Mouse (Mus musculus) heart, embryonic 14.5 days (tissue): Measurements from ENCODE around the gene St6gal1. TPM values are rescaled to one million over a fixed set of nuclear protein-coding genes. Genes with fewer than 3 reads are reported as not detected.

Experiments
- ATAC-seq: fragments of 200-750 bp; cut with Nextera tagmentation; 2 replicates; pipeline ENCODE4 v1.8.0; 2017; ENCODE audit warnings: low read depth, moderate TSS enrichment; ENCODE audit not compliant: insufficient number of reproducible peaks, insufficient read depth, low FRiP score
- H3K27ac ChIP-seq, 2 experiments: fragments of 200-500 bp in 1 of 2; fragments of 300-500 bp in 1 of 2; sonication (generic) in 1 of 2; replicated peaks in 1 of 2; 2 replicates each; pipeline ENCODE4 v1.5.1; 2012 to 2014; ENCODE audit warnings: low read depth in 2 of 2, low read length in 2 of 2, control low read depth in 1 of 2, mild to moderate bottlenecking in 1 of 2, mixed read lengths in 1 of 2; ENCODE audit not compliant: control insufficient read depth in 1 of 2, insufficient read depth in 1 of 2
- H3K27me3 ChIP-seq: fragments of 300-500 bp; sonication (generic); 2 replicates; pipeline ENCODE4 v1.6.1; 2014; ENCODE audit warnings: mild to moderate bottlenecking, low read length, control low read depth; ENCODE audit not compliant: control insufficient read depth, insufficient read depth
- H3K36me3 ChIP-seq: fragments of 300-500 bp; sonication (generic); 2 replicates; pipeline ENCODE4 v1.6.1; 2014; ENCODE audit warnings: mild to moderate bottlenecking, control low read depth, low read length, mixed read lengths; ENCODE audit not compliant: control insufficient read depth, insufficient read depth
- H3K4me1 ChIP-seq, 2 experiments: fragments of 200-500 bp in 1 of 2; fragments of 300-500 bp in 1 of 2; sonication (generic) in 1 of 2; 2 replicates each; pipeline ENCODE4 v1.6.1; 2012 to 2014; ENCODE audit warnings: low read length in 2 of 2, control low read depth in 1 of 2, mixed read lengths in 1 of 2; ENCODE audit not compliant: control insufficient read depth in 2 of 2, insufficient read depth in 2 of 2
- H3K4me2 ChIP-seq: fragments of 300-500 bp; sonication (generic); 2 replicates; pipeline ENCODE4 v1.6.1; 2014; ENCODE audit warnings: mild to moderate bottlenecking, low read length
- H3K4me3 ChIP-seq, 2 experiments: fragments of 200-500 bp in 1 of 2; fragments of 300-500 bp in 1 of 2; sonication (generic) in 1 of 2; 2 replicates each; pipeline ENCODE4 v1.5.1; 2012 to 2014; ENCODE audit warnings: low read length in 2 of 2, mild to moderate bottlenecking in 2 of 2, control low read depth in 1 of 2, low read depth in 1 of 2, moderate library complexity in 1 of 2; ENCODE audit not compliant: control insufficient read depth in 1 of 2, insufficient read depth in 1 of 2
- H3K9ac ChIP-seq: fragments of 300-500 bp; sonication (generic); 2 replicates; pipeline ENCODE4 v1.6.1; 2014; ENCODE audit warnings: mild to moderate bottlenecking, low read length
- H3K9me3 ChIP-seq: fragments of 300-500 bp; sonication (generic); 2 replicates; pipeline ENCODE4 v1.6.1; 2016; ENCODE audit warnings: low read length, control low read depth; ENCODE audit not compliant: control insufficient read depth
- WGBS: fragments of 180-500 bp; shearing (Covaris S2); extraction: QIAGEN DNeasy Blood & Tissue Kit; methylation state at CpG from one replicate; pipeline ENCODE4 v1.1.7; 2014; 5-methylcytosine and 5-hydroxymethylcytosine counted together
- polyA plus RNA-seq: library from polyadenylated mRNA; unstranded; fragments of >200 nt; fragmentation: Nextera tagmentation; extraction: Ambion mirVana; gene quantifications from 2 replicates; pipeline ENCODE4 v1.2.1, GENCODE M21; 2014

Gene St6gal1
- polyA plus RNA-seq, 1 experiment from 2014 or later = 16.2 TPM

GRCm38 (mm10) chr16:23299904-23300740 lies 75.6 kb downstream of the St6gal1 start:
- Histone ChIP-seq H3K4me2 (no peak overlapping the region), H3K9me3 (no peaks in the 10 kb centered on the region), H3K4me3 (no peak overlapping the region), H3K27me3 (peaks cover 11% of the 10 kb centered on the region; the same call in 1 of the 2 replicates), H3K4me1 (peaks cover 3 to 10% of the 10 kb centered on the region in 2 experiments; a peak in 2 of 4 replicates), H3K36me3 (no peaks in the 10 kb centered on the region), H3K9ac (no peak overlapping the region), H3K27ac (no peak overlapping the region)
- 81% methylated on average over 7 of the region's 7 CpGs for WGBS
- ATAC-seq = no peak

GRCm38 (mm10) chr16:23301762-23302161 lies 77.2 kb downstream of the St6gal1 start:
- Histone ChIP-seq H3K9me3 (no peaks in the 10 kb centered on the region), H3K27ac (no peak overlapping the region), H3K4me2 (no peak overlapping the region), H3K36me3 (no peaks in the 10 kb centered on the region), H3K4me1 (peaks cover 3% of the 10 kb centered on the region in 2 experiments; a peak in 1 of 4 replicates), H3K4me3 (no peak overlapping the region), H3K27me3 (peaks cover 11% of the 10 kb centered on the region; the same call in 1 of the 2 replicates), H3K9ac (no peak overlapping the region)
- WGBS = 73% methylated on average over 7 of the region's 7 CpGs
- no peak for ATAC-seq

GRCm38 (mm10) chr16:23305830-23306623 lies 81.5 kb downstream of the St6gal1 start:
- Histone ChIP-seq H3K36me3 (no peaks in the 10 kb centered on the region), H3K27me3 (0 out of 2 replicates have a peak, but pooled peaks cover 4% of the 10 kb centered on the region), H3K9ac (no peak overlapping the region), H3K4me1 (peaks cover 5% of the 10 kb centered on the region in 2 experiments; a peak in 3 of 4 replicates), H3K4me2 (no peak overlapping the region), H3K27ac (no peak overlapping the region), H3K9me3 (no peaks in the 10 kb centered on the region), H3K4me3 (no peak overlapping the region)
- ATAC-seq = no peak
- WGBS = 52% methylated on average over 10 of the region's 10 CpGs

- Histone ChIP-seq H3K4me2 (no peak overlapping the region), H3K4me3 (no peak overlapping the region), H3K27ac (no peak overlapping the region), H3K9me3 (no peaks in the 10 kb centered on the region), H3K36me3 (no peaks in the 10 kb centered on the region), H3K9ac (no peak overlapping the region), H3K27me3 (0 out of 2 replicates have a peak, but pooled peaks cover 4% of the 10 kb centered on the region), H3K4me1 (peaks cover 5% of the 10 kb centered on the region in 2 experiments; a peak in 3 of 4 replicates)
- ATAC-seq = no peak
- 65% methylated on average over 12 of the region's 12 CpGs for WGBS
Observed at GRCm38 (mm10) chr16:23307142-23307968, 82.8 kb downstream of the St6gal1 start.

GRCm38 (mm10) chr16:23308012-23308554 lies 83.5 kb downstream of the St6gal1 start:
- H3K9me3 ChIP-seq = no peaks in the 10 kb centered on the region
- no peak overlapping the region for H3K4me2 ChIP-seq
- H3K4me1 ChIP-seq = peaks cover 5% of the 10 kb centered on the region in 2 experiments; a peak in 3 of 4 replicates
- H3K4me3 ChIP-seq = no peak overlapping the region
- no peak for ATAC-seq
- no peaks in the 10 kb centered on the region for H3K36me3 ChIP-seq
- H3K9ac ChIP-seq = no peak overlapping the region
- 22% methylated on average over 4 of the region's 4 CpGs for WGBS
- H3K27me3 ChIP-seq = 0 out of 2 replicates have a peak, but pooled peaks cover 4% of the 10 kb centered on the region
- no peak overlapping the region for H3K27ac ChIP-seq

GRCm38 (mm10) chr16:23309080-23309479 lies 84.5 kb downstream of the St6gal1 start:
- H3K27ac ChIP-seq = no peak overlapping the region
- H3K9ac ChIP-seq = no peak overlapping the region
- H3K4me3 ChIP-seq = no peak overlapping the region
- H3K27me3 ChIP-seq = 0 out of 2 replicates have a peak, but pooled peaks cover 4% of the 10 kb centered on the region
- no peak for ATAC-seq
- 66% methylated on average over 4 of the region's 4 CpGs for WGBS
- H3K9me3 ChIP-seq = no peaks in the 10 kb centered on the region
- no peaks in the 10 kb centered on the region for H3K36me3 ChIP-seq
- H3K4me2 ChIP-seq = no peak overlapping the region
- peaks cover 5% of the 10 kb centered on the region in 2 experiments; a peak in 3 of 4 replicates for H3K4me1 ChIP-seq
